Mouse (Mus musculus) hindbrain, embryonic 14.5 days (tissue): ENCODE results near the gene Wnk2. TPM values are rescaled to one million over a fixed set of nuclear protein-coding genes. Genes with fewer than 3 reads are reported as not detected.

Source experiments
- ATAC-seq: fragments of 200-750 bp; cut with Nextera tagmentation; 2 replicates; pipeline ENCODE4 v1.8.0; 2017; ENCODE audit warnings: moderate number of reproducible peaks, mild to moderate bottlenecking, moderate TSS enrichment, moderate library complexity; ENCODE audit not compliant: low FRiP score
- DNase-seq: peaks from one replicate; pipeline ENCODE4 v3.0.0-alpha.2; 2015; ENCODE audit warnings: low spot score
- H3K27ac ChIP-seq: fragments of 300-500 bp; sonication (generic); 2 replicates; pipeline ENCODE4 v1.5.1; 2014; ENCODE audit warnings: mild to moderate bottlenecking, moderate library complexity
- H3K27me3 ChIP-seq: fragments of 300-500 bp; sonication (generic); 2 replicates; pipeline ENCODE4 v1.6.1; 2014; ENCODE audit warnings: mild to moderate bottlenecking, low read length, mixed read lengths; ENCODE audit not compliant: control insufficient read depth, insufficient read depth
- H3K36me3 ChIP-seq: fragments of 300-500 bp; sonication (generic); replicated peaks from 2 replicates; pipeline ENCODE4 v1.6.1; 2014; ENCODE audit not compliant: control insufficient read depth, insufficient read depth
- H3K4me1 ChIP-seq: fragments of 300-500 bp; sonication (generic); replicated peaks from 2 replicates; pipeline ENCODE4 v1.6.1; 2014; ENCODE audit warnings: antibody characterized with exemption, low read length, mixed read lengths; ENCODE audit not compliant: control insufficient read depth, insufficient read depth
- H3K4me2 ChIP-seq: fragments of 300-500 bp; sonication (generic); replicated peaks from 2 replicates; pipeline ENCODE4 v1.6.1; 2014; ENCODE audit warnings: mild to moderate bottlenecking, moderate library complexity
- H3K4me3 ChIP-seq: fragments of 300-500 bp; sonication (generic); replicated peaks from 2 replicates; pipeline ENCODE4 v1.5.1; 2014; ENCODE audit warnings: mild to moderate bottlenecking, low read length
- H3K9ac ChIP-seq: fragments of 300-500 bp; sonication (generic); 2 replicates; pipeline ENCODE4 v1.6.1; 2014
- H3K9me3 ChIP-seq: fragments of 300-500 bp; sonication (generic); 2 replicates; pipeline ENCODE4 v1.6.1; 2016; ENCODE audit warnings: low read length; ENCODE audit not compliant: control insufficient read depth
- WGBS: fragments of 180-500 bp; shearing (Covaris S2); extraction: QIAGEN DNeasy Blood & Tissue Kit; methylation state at CpG from one replicate; pipeline ENCODE4 v1.1.7; 2014; 5-methylcytosine and 5-hydroxymethylcytosine counted together
- polyA plus RNA-seq: library from polyadenylated mRNA; unstranded; fragments of >200 nt; fragmentation: Nextera tagmentation; extraction: Ambion mirVana; gene quantifications from 2 replicates; pipeline ENCODE4 v1.2.1, GENCODE M21; 2014

The Wnk2 gene
- polyA plus RNA-seq, 1 experiment from 2014 or later: 28.0 TPM

- Histone ChIP-seq H3K4me3 (no peak overlapping the region), H3K27ac (no peak overlapping the region), H3K27me3 (no peaks in the 10 kb centered on the region), H3K4me1 (no peaks in the 10 kb centered on the region), H3K4me2 (no peak overlapping the region), H3K36me3 (no peaks in the 10 kb centered on the region), H3K9ac (no peak overlapping the region), H3K9me3 (no peaks in the 10 kb centered on the region)
- ATAC-seq: no peak
- 89% methylated on average over 4 of the region's 4 CpGs for WGBS
- DNase-seq: no peak
Measured at GRCm38 (mm10) chr13:49114116-49114515, 33.7 kb downstream of the Wnk2 start.

DNA sequence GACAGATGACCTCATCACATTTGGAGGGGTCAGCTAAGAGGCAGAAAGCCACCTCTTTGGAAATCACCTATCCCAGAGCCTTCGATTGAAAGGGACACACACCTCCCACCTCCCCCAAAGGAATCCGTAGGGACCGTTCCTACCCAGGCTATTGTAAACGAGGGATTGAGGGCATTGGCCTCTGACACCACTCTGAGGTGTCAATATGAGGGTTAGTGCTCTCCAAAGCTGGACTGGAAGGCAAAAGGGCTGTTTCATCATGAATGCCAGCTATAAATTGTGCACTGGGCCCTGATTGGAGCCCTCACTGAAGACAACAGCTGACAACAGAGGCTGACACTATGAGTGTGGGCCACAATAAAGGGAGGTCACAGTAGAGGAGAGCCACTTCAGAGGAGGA lies 34.5 kb downstream of the Wnk2 start:
- DNase-seq: no peak
- ATAC-seq: no peak
- H3K9me3 ChIP-seq: no peaks in the 10 kb centered on the region
- no peak overlapping the region for H3K9ac ChIP-seq
- no peaks in the 10 kb centered on the region for H3K27me3 ChIP-seq
- H3K4me3 ChIP-seq: no peak overlapping the region
- WGBS: 60% methylated on average over 4 of the region's 4 CpGs
- no peak overlapping the region for H3K4me2 ChIP-seq
- no peaks in the 10 kb centered on the region for H3K4me1 ChIP-seq
- no peak overlapping the region for H3K27ac ChIP-seq
- H3K36me3 ChIP-seq: no peaks in the 10 kb centered on the region

DNA sequence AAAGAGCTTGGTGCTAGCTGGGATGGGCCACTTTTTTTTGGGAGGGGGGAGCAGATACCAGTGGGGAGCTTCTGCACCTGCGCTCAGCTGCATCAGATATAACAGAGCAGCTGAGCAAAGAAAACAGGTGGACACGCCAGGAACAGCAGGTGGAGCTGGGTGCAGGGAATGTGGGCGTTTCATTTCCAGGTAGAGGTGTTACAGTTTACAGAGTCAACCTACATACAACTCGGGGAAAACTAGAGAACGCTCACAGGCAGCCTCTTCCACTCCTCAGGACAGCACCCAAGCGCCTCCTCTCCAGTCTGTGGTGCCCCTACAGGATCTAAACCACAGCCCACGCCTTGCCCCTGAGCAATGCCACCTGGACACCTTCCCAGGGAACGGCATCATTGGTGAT lies 35.2 kb downstream of the Wnk2 start:
- Histone ChIP-seq H3K27ac (no peak overlapping the region), H3K4me1 (no peaks in the 10 kb centered on the region), H3K27me3 (no peaks in the 10 kb centered on the region), H3K4me2 (no peak overlapping the region), H3K36me3 (no peaks in the 10 kb centered on the region), H3K9ac (no peak overlapping the region), H3K9me3 (no peaks in the 10 kb centered on the region), H3K4me3 (no peak overlapping the region)
- DNase-seq (no peak), ATAC-seq (no peak)
- WGBS: 89% methylated on average over 8 of the region's 8 CpGs

GRCm38 (mm10) chr13:49109665-49110064 lies 38.1 kb downstream of the Wnk2 start:
- DNase-seq (no peak), ATAC-seq (no peak)
- Histone ChIP-seq H3K4me1 (no peaks in the 10 kb centered on the region), H3K9ac (no peak overlapping the region), H3K4me2 (no peak overlapping the region), H3K9me3 (no peaks in the 10 kb centered on the region), H3K27me3 (no peaks in the 10 kb centered on the region), H3K4me3 (no peak overlapping the region), H3K27ac (no peak overlapping the region), H3K36me3 (no peaks in the 10 kb centered on the region)
- WGBS: 74% methylated on average over 3 of the region's 3 CpGs

- no peak overlapping the region for H3K27ac ChIP-seq
- no peaks in the 10 kb centered on the region for H3K36me3 ChIP-seq
- H3K9ac ChIP-seq: no peak overlapping the region
- ATAC-seq (no peak), DNase-seq (no peak)
- no peak overlapping the region for H3K4me3 ChIP-seq
- peaks cover 7% of the 10 kb centered on the region; the same call in 1 of the 2 replicates for H3K4me1 ChIP-seq
- no peak overlapping the region for H3K4me2 ChIP-seq
- WGBS: 76% methylated on average over 8 of the region's 8 CpGs
- H3K9me3 ChIP-seq: no peaks in the 10 kb centered on the region
- no peaks in the 10 kb centered on the region for H3K27me3 ChIP-seq
Measured at GRCm38 (mm10) chr13:49108119-49108846, 39.5 kb downstream of the Wnk2 start.

DNA sequence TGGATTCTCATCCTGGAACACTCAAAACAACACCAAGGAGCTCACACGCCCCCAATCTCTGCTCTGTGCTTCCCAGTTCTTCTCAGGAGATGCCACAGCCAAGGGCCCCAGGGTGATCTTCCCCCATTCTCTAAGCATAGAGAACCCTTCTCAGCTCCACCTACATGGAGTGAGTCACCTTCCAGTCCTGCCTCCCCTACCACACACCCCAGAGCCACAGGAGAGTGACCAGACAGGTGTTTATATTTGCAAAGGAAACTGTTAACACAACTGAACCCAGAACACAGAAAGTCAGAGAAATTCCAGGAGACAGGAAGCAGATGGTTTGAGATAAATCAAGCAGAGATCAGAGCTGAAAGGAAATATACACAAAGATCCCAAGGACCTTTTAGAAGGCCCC lies 43.9 kb downstream of the Wnk2 start:
- H3K27ac ChIP-seq: no peak overlapping the region
- H3K9ac ChIP-seq: no peak overlapping the region
- no peaks in the 10 kb centered on the region for H3K9me3 ChIP-seq
- H3K27me3 ChIP-seq: no peaks in the 10 kb centered on the region
- ATAC-seq (no peak), DNase-seq (no peak)
- 91% methylated on average over 1 of the region's 1 CpGs for WGBS
- no peak overlapping the region for H3K4me2 ChIP-seq
- H3K4me1 ChIP-seq: peaks cover 11% of the 10 kb centered on the region; the same call in 1 of the 2 replicates
- peaks cover 25% of the 10 kb centered on the region; the same call in 1 of the 2 replicates for H3K36me3 ChIP-seq
- no peak overlapping the region for H3K4me3 ChIP-seq

- Histone ChIP-seq H3K27ac (0 out of 2 replicates have a peak overlapping the region, but pooled peaks have one; percentile 26), H3K9ac (no peak overlapping the region), H3K36me3 (peaks cover 31% of the 10 kb centered on the region; the same call in 1 of the 2 replicates), H3K27me3 (no peaks in the 10 kb centered on the region), H3K4me2 (no peak overlapping the region), H3K4me1 (peaks cover 11% of the 10 kb centered on the region; the same call in 1 of the 2 replicates), H3K4me3 (no peak overlapping the region), H3K9me3 (no peaks in the 10 kb centered on the region)
- 65% methylated on average over 7 of the region's 7 CpGs for WGBS
- ATAC-seq (peak; percentile 54; the same call in 1 of the 2 replicates), DNase-seq (no peak)
Measured at GRCm38 (mm10) chr13:49103235-49103634, 44.6 kb downstream of the Wnk2 start.

- H3K4me1 ChIP-seq: peaks cover 11% of the 10 kb centered on the region; the same call in 1 of the 2 replicates
- no peak overlapping the region for H3K4me2 ChIP-seq
- H3K4me3 ChIP-seq: no peak overlapping the region
- H3K36me3 ChIP-seq: peaks cover 52% of the 10 kb centered on the region
- H3K27ac ChIP-seq: no peak overlapping the region
- DNase-seq: peak; percentile 69
- peak; percentile 68; the same call in 1 of the 2 replicates for ATAC-seq
- H3K27me3 ChIP-seq: no peaks in the 10 kb centered on the region
- no peak overlapping the region for H3K9ac ChIP-seq
- H3K9me3 ChIP-seq: no peaks in the 10 kb centered on the region
- 71% methylated on average over 1 of the region's 1 CpGs for WGBS
Measured at GRCm38 (mm10) chr13:49100417-49100816, 47.4 kb downstream of the Wnk2 start.

- H3K4me1 ChIP-seq: no peaks in the 10 kb centered on the region
- peaks cover 88% of the 10 kb centered on the region for H3K36me3 ChIP-seq
- H3K27me3 ChIP-seq: no peaks in the 10 kb centered on the region
- H3K4me3 ChIP-seq: no peak overlapping the region
- H3K9ac ChIP-seq: no peak overlapping the region
- ATAC-seq: no peak
- no peaks in the 10 kb centered on the region for H3K9me3 ChIP-seq
- WGBS: 85% methylated on average over 4 of the region's 4 CpGs
- DNase-seq: no peak
- H3K4me2 ChIP-seq: no peak overlapping the region
- H3K27ac ChIP-seq: no peak overlapping the region
Measured at GRCm38 (mm10) chr13:49096826-49097225, 51.0 kb downstream of the Wnk2 start.
